Mouse (Mus musculus): Measurements from ENCODE around the gene Enpep. TPM values are rescaled to one million over a fixed set of nuclear protein-coding genes. Genes with fewer than 3 reads are reported as not detected.

Gene Enpep
- 0.30 TPM for polyA plus RNA-seq (2017; shearing (Covaris generic))

GRCm38 (mm10) chr3:129332586-129332985 lies at the start of gene Enpep:
Enpep (minus strand) TSS chr3:129332720.

Other genes starting within 250 kb of the Enpep start
- not detected for gene Pitx2, start 132.8 kb downstream of the Enpep start, polyA plus RNA-seq (2017; shearing (Covaris generic))
- gene Elovl6, start 199.6 kb upstream of the Enpep start, polyA plus RNA-seq (2017; shearing (Covaris generic)), result 12.4 TPM